Mouse (Mus musculus) ES-E14 (cell line): ENCODE data around the gene Zfp93. TPM values are rescaled to one million over a fixed set of nuclear protein-coding genes. Genes with fewer than 3 reads are reported as not detected.

Source experiments
- DNase-seq: peaks from one replicate; pipeline ENCODE4 v3.0.0-alpha.2; 2013; ENCODE audit warnings: low read depth, low spot score
- H3K27ac ChIP-seq: 2 replicates; pipeline ENCODE4 v1.5.1; 2012; ENCODE audit warnings: low read depth, mild to moderate bottlenecking, low read length, moderate library complexity, mixed read lengths; ENCODE audit not compliant: poor library complexity, insufficient read depth, severe bottlenecking
- H3K36me3 ChIP-seq: 2 replicates; pipeline ENCODE4 v1.6.1; 2012; ENCODE audit warnings: mild to moderate bottlenecking, low read length, moderate library complexity, mixed read lengths; ENCODE audit not compliant: control insufficient read depth, poor library complexity, insufficient read depth, severe bottlenecking
- H3K4me1 ChIP-seq, 2 experiments: fragments of 150-350 bp in 1 of 2; sonication (generic) in 1 of 2; 2 replicates each; pipeline ENCODE4 v1.6.1; 2012; ENCODE audit warnings: low read length in 2 of 2, mild to moderate bottlenecking in 1 of 2, mixed read lengths in 1 of 2; ENCODE audit not compliant: control insufficient read depth in 2 of 2, insufficient read depth in 2 of 2, poor library complexity in 1 of 2
- H3K4me3 ChIP-seq, 2 experiments: fragments of 150-350 bp in 1 of 2; sonication (generic) in 1 of 2; 2 replicates each; pipeline ENCODE4 v1.5.1; 2012; ENCODE audit warnings: low read length in 2 of 2, low read depth in 1 of 2, mild to moderate bottlenecking in 1 of 2, mixed read lengths in 1 of 2; ENCODE audit not compliant: insufficient read depth in 1 of 2, poor library complexity in 1 of 2, severe bottlenecking in 1 of 2
- H3K9ac ChIP-seq: 2 replicates; pipeline ENCODE4 v1.6.1; 2012; ENCODE audit warnings: low read depth, mild to moderate bottlenecking, low read length, mixed read lengths; ENCODE audit not compliant: poor library complexity, insufficient read depth, severe bottlenecking
- H3K9me3 ChIP-seq: fragments of 150-350 bp; sonication (generic); 2 replicates; pipeline ENCODE4 v1.6.1; 2012; ENCODE audit warnings: low read depth, mild to moderate bottlenecking, low read length; ENCODE audit not compliant: control insufficient read depth, insufficient read depth
- CHD2 ChIP-seq: IDR thresholded peaks from 2 replicates; pipeline ENCODE4 v1.6.1; 2014; ENCODE audit warnings: mild to moderate bottlenecking, low read depth, low read length, inconsistent platforms
- HCFC1 ChIP-seq: IDR thresholded peaks from 2 replicates; pipeline ENCODE4 v1.6.1; 2012; ENCODE audit warnings: low read length, inconsistent platforms, borderline replicate concordance; ENCODE audit not compliant: insufficient read depth
- MAFK ChIP-seq: IDR thresholded peaks from 2 replicates; pipeline ENCODE4 v1.6.1; 2014; ENCODE audit warnings: mild to moderate bottlenecking, low read depth, low read length, inconsistent platforms; ENCODE audit not compliant: insufficient read depth
- ZC3H11A ChIP-seq: IDR thresholded peaks from 2 replicates; pipeline ENCODE4 v1.6.1; 2012; ENCODE audit warnings: low read depth, mild to moderate bottlenecking, inconsistent platforms, low read length, borderline replicate concordance
- ZNF384 ChIP-seq: IDR thresholded peaks from 2 replicates; pipeline ENCODE4 v1.6.1; 2012; ENCODE audit warnings: low read depth, low read length, inconsistent platforms
- in situ Hi-C, 2 experiments: fragments of 600-800 bp; cut with MboI; formaldehyde crosslinking; loops; one replicate each; pipeline ENCODE4 v1.15.1; 2025; ENCODE audit warnings: low sequenced_read_pairs in 2 of 2, inconsistent platforms in 1 of 2; ENCODE audit not compliant: unreplicated experiment in 2 of 2
- total RNA-seq: library from RNA; depleted of rRNA; stranded (reverse); fragments of 300-350 nt; gene quantifications from 2 replicates; pipeline ENCODE4 v1.2.3, GENCODE M21; 2012

Gene Zfp93
- total RNA-seq, 1 experiment: 4.2 TPM

DNA sequence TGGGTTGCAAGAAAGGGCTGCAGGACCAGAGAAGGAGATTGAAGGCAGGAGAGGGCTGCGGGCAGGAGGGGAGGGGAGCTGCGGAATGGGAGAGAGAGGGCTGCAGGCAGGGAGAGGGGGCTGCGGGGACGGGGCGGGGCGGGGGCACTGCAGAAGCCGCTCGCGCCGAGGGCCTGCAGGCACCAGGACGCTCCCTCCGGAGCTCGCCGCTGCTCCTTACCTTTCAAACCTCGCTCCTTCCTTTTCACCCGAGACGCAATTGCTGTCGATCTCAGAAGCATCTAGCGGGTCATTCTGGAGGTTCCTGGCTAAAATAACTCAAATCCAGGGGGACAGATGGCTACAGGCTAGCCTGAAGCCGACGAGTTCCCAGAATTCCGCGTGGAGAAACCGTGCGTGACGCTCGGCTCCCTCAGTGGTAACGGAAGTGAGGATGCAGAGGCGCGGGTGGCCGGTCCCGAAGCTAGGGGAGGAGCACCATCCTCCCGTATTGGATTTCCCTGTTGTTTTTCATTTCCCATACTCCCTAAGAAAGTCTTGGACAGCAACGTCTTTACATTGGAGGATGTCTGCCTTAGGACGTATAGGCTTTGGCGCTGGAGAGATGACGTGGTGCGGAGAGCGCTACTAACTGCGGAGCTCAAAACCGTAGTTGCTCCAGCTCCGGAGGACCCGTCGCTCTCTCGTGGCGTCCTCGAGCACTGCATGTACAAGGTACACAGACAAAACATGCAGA, 28.9 kb downstream of the Zfp93 start:
- Histone ChIP-seq H3K36me3 (peaks cover 19% of the 10 kb centered on the region; the same call in 1 of the 2 replicates), H3K9me3 (no peaks in the 10 kb centered on the region), H3K4me3 (peak overlapping the region; percentile 85 to 88), H3K4me1 (peaks cover 2% of the 10 kb centered on the region in 2 experiments; a peak in 1 of 4 replicates), H3K27ac (peak overlapping the region; percentile 17; the same call in 1 of the 2 replicates), H3K9ac (peak overlapping the region; percentile 79)
- peak; percentile 75 for DNase-seq
- in situ Hi-C loops: no loop called here
- TF ChIP-seq ZC3H11A (0 out of 2 replicates have a peak, but pooled peaks have one; percentile 47), MAFK (no peak), ZNF384 (no peak), CHD2 (no peak), HCFC1 (peak; percentile 61; the same call in 1 of the 2 replicates)

DNA sequence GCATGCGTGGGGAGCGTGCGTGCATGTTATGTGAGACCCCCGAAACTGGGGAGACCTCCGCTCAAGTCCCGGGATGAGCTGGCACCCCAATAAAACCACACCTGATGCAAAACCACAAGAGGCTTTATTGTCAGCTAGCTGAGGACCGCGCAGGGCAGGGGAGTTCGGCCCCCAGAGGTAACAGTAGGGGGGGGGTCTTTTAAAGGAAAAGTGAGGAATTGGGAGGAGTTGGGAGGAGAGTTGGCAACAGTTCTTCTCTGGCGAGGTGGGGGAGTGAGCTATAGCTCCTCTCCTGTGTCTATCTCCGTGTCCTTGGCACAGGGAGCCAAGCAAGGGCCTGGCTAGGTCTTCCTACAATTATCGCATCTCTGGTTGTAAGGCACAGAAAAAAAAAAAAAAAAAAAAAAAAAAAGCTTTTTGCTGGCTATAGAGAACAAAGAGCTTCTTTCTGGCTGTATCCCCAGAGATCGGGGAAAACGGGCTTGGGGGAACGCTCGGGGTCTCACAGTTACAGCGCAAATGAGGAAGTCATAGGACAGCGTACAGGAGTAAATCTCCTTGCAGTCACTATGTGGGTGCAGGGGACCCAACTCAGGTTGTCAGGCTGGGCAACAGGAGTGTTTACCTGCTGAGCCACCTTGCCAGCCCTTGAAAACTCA, 29.7 kb downstream of the Zfp93 start:
- no peak for TF ChIP-seq CHD2
- TF ChIP-seq HCFC1: no peak
- in situ Hi-C loops: no loop called here
- Histone ChIP-seq H3K36me3 (peaks cover 17% of the 10 kb centered on the region; the same call in 1 of the 2 replicates), H3K4me1 (peaks cover 2% of the 10 kb centered on the region in 2 experiments; a peak in 1 of 4 replicates), H3K9me3 (no peaks in the 10 kb centered on the region), H3K27ac (no peak overlapping the region), H3K9ac (no peak overlapping the region; the same call in 1 of the 2 replicates), H3K4me3 (peak overlapping the region; percentile 43 to 88; a peak in 3 of 4 replicates)
- no peak for DNase-seq

DNA sequence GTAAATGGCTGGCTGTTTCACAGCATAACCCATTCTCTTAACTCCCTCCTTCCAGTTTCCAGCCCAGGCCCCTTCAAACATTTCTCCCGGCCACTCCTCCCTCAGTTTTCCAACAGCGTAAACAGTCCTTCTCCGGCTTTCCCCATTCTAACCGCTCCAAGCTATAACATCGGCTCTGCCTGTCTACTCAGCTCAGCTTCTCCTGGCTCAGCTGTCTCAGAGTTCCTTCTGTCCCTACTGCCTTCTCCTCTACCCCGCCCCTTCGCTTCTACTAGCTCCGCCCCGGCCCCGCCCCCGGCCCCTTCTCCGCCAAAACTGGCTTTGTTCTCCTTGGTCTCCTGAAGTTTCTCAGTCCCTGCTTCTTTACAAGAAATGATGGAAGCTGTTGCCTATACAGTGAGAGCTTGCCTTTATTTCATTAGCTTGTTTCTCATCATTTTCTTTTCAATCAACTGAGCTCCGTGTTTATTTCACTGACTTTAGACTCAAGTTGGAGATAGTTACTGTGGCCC, 30.6 kb downstream of the Zfp93 start, which contains the start of gene Zfp61:
Zfp61 (minus strand) TSS at position 462 of the 512 bp plus-strand sequence.
- no peak for DNase-seq
- peaks cover 2% of the 10 kb centered on the region in 2 experiments; a peak in 1 of 4 replicates for H3K4me1 ChIP-seq
- no peak within 1 kb of the TSS for H3K9ac ChIP-seq
- 0 out of 4 replicates have a peak within 1 kb of the TSS, but pooled peaks of 1 of the 2 experiments have one; percentile 88 for H3K4me3 ChIP-seq
- in situ Hi-C loops: no loop called here
- no peak within 1 kb of the TSS for H3K27ac ChIP-seq
- H3K9me3 ChIP-seq: no peaks in the 10 kb centered on the region
- TF ChIP-seq ZC3H11A: no peak
- TF ChIP-seq MAFK: no peak
- no peak for TF ChIP-seq CHD2
- TF ChIP-seq HCFC1: no peak
- TF ChIP-seq ZNF384: no peak
- H3K36me3 ChIP-seq: peaks cover 10% of the 10 kb centered on the region; the same call in 1 of the 2 replicates

DNA sequence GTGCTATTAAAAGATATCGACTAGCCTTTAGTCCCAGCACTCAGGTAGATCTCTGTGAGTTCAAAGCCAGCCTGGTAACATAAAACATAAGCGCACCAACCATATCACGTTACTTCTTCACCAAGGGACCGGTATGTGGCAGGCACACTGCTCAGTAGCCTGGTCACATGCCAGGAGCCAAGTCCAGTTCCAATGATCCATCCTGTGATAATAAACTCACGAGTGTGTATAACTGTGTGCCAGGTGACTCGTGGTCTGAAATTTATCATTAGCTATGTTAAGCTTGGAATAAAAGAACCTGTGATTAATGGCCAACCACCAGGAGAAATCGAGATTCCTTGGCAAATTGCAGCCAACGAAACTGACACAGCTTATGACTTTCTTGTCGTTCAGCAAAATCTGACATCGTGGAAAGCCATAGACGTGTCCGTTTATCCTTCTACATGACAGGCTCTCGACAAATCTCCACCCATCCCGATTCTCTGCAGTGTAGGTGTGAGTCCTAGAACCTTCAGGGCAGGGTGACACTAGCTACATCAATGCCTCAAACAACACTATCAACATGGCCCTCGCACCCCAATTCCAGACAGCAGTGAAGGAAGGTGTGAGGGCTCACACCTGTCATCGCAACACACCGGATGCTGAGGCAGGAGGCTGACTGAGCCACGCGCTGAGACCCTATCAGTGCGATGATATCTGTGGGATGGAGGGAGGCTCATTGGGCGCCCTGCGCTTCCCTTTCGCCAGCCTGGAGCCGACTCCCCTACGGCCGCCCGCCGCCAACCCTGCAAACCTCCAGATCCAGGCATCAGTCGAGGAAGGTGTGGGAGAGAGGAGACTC, 45.7 kb downstream of the Zfp93 start:
- H3K4me1 ChIP-seq: no peaks in the 10 kb centered on the region
- H3K27ac ChIP-seq: no peak overlapping the region
- no peak for DNase-seq
- peaks cover 3% of the 10 kb centered on the region; the same call in 1 of the 2 replicates for H3K36me3 ChIP-seq
- H3K9me3 ChIP-seq: no peaks in the 10 kb centered on the region
- no peak for TF ChIP-seq ZC3H11A
- no peak for TF ChIP-seq HCFC1
- TF ChIP-seq CHD2: no peak
- TF ChIP-seq ZNF384: no peak
- TF ChIP-seq MAFK: no peak
- in situ Hi-C loops: no loop called here
- H3K9ac ChIP-seq: peak overlapping the region; percentile 61; the same call in 1 of the 2 replicates
- peak overlapping the region; percentile 22 to 58; a peak in 3 of 4 replicates for H3K4me3 ChIP-seq
